Mouse (Mus musculus): ENCODE results near the gene Psmd1.

The Psmd1 gene

GRCm38 (mm10) chr1:86062523-86062922 is 1.7 kb upstream of the Psmd1 start:
- no peak for DNase-seq

DNA sequence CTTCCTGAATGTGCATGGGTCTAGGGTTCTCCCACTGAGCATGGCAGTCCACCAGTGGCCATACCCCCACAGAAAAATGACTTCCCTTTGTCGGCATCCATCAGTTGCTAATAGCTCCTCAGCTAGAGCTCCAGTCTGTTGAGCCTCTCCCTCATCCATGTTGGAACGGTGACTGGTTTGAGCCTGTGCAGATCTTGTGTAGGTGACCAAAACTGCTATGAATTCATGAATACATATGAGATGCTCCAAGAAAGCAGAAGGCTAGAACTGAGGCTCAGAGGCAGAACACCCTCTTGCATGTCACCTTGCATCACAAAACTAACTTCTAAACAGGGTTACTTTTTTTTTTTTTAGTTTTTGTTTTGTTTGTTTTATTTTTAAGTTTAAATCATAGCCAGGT is 12.4 kb downstream of the Psmd1 start:
- DNase-seq = no peak

DNA sequence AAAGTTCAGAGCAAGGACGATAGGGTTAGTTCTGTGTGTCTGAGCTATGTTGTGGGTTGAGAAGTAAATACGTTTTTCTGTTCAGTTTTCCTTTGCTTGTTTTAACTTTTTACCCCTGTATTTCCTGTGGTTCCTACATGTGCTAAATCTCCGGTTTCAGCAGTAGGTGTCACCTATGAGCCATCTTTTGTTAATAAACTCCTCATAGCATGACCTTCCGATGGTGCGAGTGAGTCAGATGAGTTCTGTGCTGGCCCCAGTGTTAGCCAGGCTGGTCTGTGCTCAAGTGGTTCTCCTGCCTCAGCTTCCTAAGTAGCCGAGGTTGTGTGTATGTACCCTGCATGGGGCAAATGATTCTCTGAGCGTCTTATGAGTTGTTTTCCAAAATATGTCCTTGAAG is 30.2 kb downstream of the Psmd1 start:
- DNase-seq = no peak

GRCm38 (mm10) chr1:86105054-86105453 is 40.9 kb downstream of the Psmd1 start:
- no peak for DNase-seq

DNA sequence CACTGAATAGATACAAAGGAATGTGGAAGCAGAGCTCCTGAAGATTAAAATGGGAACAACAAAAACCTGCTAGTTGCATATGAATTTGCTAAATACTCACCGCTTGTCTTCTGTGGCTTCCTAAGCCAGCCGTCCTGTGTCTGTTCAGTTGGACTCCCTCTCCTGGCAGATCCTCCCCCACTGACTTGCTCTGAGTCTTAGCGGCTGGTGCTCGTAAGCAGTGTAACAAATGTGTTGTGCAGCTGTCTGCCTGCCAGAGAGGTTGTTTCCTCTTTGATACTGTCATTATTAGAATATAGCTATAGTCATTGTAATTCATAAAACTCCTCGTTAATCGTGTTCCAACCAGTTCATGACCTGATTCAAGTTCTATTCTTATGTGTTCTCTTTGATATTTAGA is 47.6 kb downstream of the Psmd1 start, which contains the start of gene Htr2b:
TSS of gene Htr2b (minus strand) at position 192 of the 400 bp plus-strand sequence.
- DNase-seq = peak; percentile 10

DNA sequence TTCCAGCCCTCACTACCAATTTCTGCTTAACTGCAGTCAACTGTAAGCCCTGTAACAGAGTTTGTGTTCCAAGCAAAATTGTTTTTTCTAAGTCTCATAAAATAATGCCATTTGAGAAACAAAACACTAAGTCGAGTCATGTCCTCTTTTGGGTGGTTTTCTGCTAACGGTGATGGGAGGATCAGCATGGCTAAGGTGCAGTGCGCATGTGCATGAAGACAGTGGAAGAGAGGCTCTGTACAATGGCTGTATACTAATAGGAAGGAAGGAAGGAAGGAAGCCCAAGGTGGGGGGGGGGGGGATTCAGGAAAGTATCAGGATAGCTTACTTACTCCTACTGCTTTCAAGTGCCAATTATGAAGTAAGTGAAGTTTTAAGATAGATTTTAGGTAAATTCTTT is 50.0 kb downstream of the Psmd1 start:
- DNase-seq = no peak

DNA sequence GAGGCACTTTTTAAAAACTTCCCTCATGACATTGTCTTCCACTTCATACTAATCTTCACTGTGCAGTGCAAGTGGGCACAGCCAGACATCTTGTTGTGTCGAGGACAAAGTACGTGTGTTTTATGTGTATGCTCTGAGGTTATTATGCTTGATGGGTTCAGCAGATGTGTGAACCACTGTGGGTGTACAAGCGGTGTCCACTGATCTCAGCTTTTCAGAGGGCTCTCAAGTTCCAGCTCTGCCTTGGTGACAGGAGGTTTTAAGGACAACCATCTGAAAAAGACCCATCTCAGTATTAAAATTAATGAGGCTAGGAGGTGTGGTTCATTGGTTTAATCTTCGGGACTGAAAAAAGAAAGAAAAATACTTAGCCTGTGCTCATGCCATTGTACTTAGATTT is 55.4 kb downstream of the Psmd1 start:
- DNase-seq = no peak

DNA sequence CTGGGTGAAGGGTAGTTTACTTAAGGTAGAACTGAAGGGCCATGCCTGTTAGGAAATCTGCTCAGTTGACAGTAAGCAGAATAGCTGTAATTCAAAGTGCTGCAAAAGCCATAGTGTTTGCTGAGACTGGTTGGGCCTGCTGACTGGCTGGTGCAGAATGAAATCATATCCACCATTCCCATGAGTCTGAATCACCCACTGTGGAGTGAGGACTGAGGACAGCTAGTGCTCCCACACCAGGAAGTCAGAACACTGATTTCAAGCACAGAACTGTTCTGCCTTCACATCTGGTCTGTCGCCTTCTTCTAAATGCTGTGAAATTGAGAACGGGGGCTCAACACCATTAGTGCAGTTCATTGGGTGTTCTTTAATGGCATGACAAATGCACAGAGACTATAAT is 61.8 kb downstream of the Psmd1 start:
- no peak for DNase-seq

DNA sequence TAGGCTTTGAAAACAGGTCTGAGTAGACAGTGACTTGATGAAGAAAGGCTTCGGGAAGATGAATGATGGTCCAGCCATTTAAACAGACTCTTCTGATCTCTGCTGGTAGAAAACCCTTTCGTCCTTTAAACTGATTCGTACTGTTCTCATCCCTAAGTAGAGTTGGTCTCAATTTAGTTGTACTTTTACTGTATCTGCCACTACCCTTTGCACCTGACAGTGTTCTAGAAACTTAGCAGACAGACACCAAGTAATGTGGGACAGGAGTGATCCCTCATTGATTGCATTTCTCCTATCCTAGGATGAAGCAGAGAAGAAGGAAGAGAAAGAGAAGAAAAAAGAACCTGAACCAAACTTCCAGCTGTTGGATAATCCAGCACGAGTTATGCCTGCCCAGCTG is 69.2 kb downstream of the Psmd1 start, which contains the start of gene Gm21972:
TSS of gene Gm21972 (plus strand) at position 301 of the 400 bp plus-strand sequence.
- DNase-seq = no peak

DNA sequence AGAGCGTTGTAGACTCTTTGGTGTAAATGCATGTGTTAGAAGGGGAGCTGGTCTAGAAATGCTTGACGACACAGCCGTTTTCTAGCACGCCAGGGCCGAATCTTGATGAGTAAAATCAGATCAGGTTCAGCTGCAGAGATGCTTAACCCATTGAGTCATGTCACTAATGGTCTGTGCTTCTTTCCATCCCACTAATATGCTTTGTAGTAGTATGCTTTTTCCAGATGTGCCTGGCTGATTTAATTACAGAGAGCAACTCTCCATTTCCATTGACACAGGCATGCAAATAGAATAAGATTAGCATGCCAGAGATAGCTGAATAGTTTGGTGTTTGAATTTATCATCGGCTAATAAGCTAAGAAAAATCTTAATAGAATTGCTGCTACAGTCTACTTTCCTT is 71.1 kb downstream of the Psmd1 start:
- DNase-seq = no peak

DNA sequence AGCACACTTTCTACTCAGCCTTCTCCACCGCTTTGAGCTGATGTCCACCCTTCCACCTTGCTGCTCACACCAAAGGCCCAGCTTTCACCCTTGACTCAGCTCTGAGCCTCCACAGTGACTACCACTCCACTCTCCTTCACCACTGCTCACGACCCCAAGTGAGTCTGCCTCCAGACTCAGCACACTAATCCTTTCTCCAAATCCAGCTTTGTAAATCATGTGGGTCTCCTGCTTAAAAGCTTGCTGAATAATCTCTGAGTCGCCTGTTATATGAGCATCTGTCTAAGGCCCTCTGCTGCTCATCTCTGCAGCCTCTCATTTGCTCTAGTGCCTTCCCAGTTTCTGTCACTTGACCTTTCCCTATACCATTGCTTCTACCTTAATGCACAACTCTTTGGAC is 76.9 kb downstream of the Psmd1 start:
- DNase-seq = no peak

GRCm38 (mm10) chr1:86143165-86143564 is 79.0 kb downstream of the Psmd1 start:
- no peak for DNase-seq

- no peak for DNase-seq
Observed at GRCm38 (mm10) chr1:86144001-86144944, 80.1 kb downstream of the Psmd1 start.

DNA sequence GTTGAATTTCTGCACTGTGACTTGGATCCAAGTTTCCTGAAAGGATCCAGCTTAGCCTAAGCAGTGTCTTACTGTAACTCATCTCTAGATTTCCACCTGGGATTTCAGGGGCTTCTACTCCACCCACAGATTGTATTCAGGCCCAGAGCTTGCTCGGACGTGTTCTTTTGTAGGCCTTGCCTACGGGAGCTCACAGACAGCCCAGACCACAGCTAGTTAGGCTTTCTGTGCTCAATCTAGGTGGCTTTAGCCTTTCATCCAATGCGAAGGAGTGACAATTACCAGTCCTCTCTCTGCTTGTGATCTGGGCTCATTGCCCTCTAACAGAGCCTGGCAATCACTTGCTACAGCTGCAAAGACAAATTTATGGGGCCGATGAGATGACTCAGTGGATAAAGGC is 82.1 kb downstream of the Psmd1 start:
- no peak for DNase-seq

GRCm38 (mm10) chr1:86147557-86147956 is 83.4 kb downstream of the Psmd1 start:
- no peak for DNase-seq

GRCm38 (mm10) chr1:86148161-86148560 is 84.0 kb downstream of the Psmd1 start:
- no peak for DNase-seq

GRCm38 (mm10) chr1:86150929-86151328 is 86.7 kb downstream of the Psmd1 start:
- no peak for DNase-seq

DNA sequence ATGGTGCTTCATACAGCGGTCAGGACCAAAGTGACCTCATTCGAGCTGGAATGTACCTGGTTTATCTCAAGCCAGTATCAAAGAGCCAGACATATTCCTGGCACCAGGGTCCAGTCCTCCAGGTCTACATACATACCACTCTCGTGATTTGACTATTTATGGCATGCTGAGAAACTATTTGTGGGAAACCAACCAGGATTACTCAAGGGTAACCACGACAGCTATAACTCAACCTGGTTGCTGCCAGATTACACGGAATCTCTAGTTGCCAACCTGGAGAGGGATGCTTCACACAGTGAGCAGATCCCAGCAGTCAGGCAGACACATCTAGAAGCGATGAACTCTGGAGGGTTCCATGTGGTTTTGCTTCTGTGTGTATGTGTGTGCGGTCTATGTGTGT is 87.2 kb downstream of the Psmd1 start:
- DNase-seq = no peak

DNA sequence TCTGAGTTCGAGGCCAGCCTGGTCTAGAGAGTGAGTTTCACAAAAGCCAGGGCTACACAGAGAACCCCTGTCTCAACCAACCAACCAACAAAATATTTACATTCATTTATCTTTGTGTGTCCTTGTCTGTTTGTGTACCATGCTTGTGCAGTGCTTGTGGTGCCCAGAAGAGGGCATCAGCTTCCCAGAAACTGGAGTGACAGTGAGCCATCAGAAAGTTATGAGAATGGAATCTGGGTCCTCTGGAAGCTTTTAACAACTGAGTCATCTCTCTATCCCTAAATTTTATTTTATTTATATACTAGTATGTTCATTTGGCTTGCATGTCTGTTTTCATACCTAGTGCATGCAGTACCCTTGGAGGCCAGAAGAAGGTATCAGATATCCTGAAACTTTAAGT is 88.4 kb downstream of the Psmd1 start:
- DNase-seq = no peak

GRCm38 (mm10) chr1:86154133-86154823 is 90.1 kb downstream of the Psmd1 start, which contains the start of gene Armc9:
TSS of gene Armc9 (plus strand) at chr1:86154780.
- peak; percentile 98 for DNase-seq

- no peak for DNase-seq
Observed at GRCm38 (mm10) chr1:86154824-86155164, 90.6 kb downstream of the Psmd1 start.

DNA sequence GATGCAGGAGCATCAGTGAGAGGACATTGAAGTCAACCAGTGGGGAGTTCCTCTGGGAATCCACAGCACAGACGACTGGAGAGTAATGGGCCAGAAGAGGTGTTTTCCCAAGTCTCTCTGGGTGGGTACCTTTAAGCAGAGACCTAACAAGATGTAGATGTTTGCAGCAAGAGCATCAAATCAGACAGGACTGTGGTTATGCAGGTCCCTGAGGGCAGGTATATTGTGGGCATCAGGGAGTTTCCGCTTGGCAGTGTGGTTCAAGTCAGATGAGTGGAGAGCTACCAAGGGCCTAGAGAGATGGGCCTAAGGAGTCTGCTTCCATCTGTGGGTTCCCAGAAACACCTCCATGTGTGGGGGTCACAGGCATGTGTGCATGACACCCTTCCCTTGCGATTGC is 91.9 kb downstream of the Psmd1 start:
- DNase-seq = no peak

DNA sequence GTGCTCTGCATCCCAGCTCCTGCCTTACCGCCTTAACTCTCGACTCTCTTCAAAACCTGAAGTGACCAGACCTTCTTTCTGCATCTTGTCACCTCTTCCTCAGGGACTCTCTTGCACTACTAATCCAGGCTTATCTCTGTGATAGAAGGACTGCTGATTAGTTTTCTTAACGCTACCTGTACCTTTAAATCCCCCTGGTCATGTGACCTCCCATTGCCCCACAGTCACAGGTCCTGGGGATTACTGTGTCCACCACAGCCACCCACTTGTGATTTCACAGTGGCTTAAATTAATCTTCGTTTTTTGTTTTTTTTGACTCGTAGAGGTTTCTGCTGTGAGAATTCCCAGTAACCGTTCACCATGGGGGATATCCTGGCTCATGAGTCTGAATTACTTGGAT is 92.4 kb downstream of the Psmd1 start:
- no peak for DNase-seq

DNA sequence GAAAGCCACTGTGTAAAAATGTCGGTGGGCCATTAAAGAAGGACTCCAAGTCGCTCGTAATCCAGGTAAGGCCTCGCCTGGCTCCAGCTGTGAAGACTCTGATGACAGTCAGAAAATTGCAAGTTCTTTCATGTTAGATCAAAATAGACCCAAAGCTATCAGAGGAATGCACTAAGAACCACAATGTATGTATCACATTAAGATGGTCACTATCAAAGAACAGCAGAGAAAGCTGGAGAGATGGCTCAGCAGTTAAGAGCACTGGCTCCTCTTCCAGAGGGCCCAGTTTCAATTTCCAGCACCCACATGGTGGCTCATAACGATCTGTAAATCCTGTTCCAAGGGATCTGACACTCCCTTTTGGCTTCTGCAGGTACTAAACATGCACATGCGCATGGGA is 95.9 kb downstream of the Psmd1 start:
- DNase-seq = no peak
